Mouse (Mus musculus): ENCODE results near the gene Gm10053. TPM values are rescaled to one million over a fixed set of nuclear protein-coding genes. Genes with fewer than 3 reads are reported as not detected.
"Not testable (repeated sequence)": the region's sequence is repeated elsewhere in the genome, so short reads cannot be mapped to it uniquely, and the experiment has no call there.

Gene Gm10053
- total RNA-seq (2021) = 100 to 1,000 TPM; 523 to 532 TPM
- long read RNA-seq, experiment 1, transcript Gm10053-201 (1 exons, 946 nt) = major isoform, 28 of 28 reads
- long read RNA-seq, experiment 1, partial matches to known transcripts = 0 of 28 reads
- long read RNA-seq, experiment 1, other reads (novel, unspliced or antisense) = 0 of 28 reads
- long read RNA-seq, experiment 2, transcript Gm10053-201 (1 exons, 946 nt) = major isoform, 22 of 22 reads
- long read RNA-seq, experiment 2, partial matches to known transcripts = 0 of 22 reads
- long read RNA-seq, experiment 2, other reads (novel, unspliced or antisense) = 0 of 22 reads

- DNase-seq; intact Hi-C loops (cut with DNase I): not testable (repeated sequence)
Observed at GRCm38 (mm10) chr19:24875129-24875870, at the start of gene Gm10053. Gm10053 (plus strand) TSS chr19:24875686.

GRCm38 (mm10) chr19:24842080-24842479 is 33.4 kb upstream of the Gm10053 start:
- no peak for DNase-seq
- intact Hi-C loops (cut with DNase I) = no loop called here

DNA sequence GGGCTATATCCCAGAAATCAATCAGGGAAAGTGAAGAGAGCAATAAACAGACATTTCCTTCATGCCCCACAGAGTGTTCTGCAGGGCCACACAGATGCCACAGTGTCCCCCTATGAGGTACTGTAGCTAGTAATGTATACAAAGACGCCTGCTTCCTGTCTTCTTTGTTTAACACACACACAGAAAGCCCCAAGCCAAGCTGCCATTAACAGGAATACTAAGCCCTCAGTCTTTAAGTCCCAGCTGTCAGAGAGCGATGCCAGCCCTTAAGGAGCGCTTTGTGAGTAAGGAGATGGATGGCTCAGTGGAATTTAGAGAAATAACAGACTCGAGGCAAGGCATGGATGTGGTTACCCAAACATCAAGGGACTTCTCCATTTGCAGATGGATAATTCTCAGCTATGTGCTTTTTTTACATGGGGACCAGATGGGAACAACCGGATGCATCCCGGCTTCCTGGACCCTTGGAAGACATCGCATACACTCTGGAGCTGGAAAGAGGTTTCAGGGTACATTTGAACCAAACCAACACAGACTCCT is 30.4 kb upstream of the Gm10053 start:
- no peak for DNase-seq
- intact Hi-C loops (cut with DNase I) = no loop called here

- intact Hi-C loops (cut with DNase I) = no loop called here
- DNase-seq = no peak
Observed at GRCm38 (mm10) chr19:24848345-24848744, 27.1 kb upstream of the Gm10053 start.

GRCm38 (mm10) chr19:24848844-24849243 is 26.6 kb upstream of the Gm10053 start:
- intact Hi-C loops (cut with DNase I) = no loop called here
- no peak for DNase-seq

DNA sequence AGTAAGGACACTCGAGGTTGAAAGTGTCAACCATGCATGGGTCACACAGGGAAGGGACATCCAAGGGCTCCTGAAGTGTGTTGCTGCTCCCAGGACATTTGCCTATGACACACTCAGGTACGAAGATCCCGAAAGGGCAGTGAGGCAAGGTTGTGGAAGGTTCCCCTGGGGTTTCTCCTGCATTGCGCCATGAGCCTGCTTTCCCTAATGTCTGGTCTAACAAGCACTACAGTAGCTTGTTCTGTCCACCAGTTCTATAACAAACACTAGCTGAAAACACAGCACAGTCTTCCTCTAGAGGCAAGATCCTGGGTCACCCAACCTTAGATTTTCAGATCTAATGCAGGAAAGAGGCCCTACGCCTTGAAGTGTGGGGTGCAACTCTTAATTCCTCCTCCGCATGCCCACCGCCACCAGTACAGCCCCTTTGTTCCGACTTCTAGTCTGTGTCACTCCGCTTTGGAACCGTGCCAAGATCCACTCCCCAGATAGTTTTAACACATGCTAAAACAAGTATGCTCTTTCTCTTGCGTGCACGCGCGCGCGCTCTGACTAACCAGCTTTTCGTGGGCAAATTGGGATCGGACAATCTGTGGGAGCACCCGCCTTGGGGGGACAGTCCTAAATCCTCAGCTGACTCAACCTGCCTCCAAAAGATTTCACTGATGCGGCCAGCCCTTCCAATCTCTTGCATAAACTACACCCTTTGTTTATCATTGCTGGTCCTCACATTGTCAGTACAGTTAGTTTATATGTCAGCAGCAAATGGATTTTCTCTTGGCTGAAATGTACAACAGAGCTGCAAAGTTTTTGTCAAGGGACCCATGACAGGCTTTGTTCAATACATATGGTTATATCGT is 23.8 kb upstream of the Gm10053 start:
- intact Hi-C loops (cut with DNase I) = no loop called here
- peak; percentile 26 to 46 for DNase-seq

GRCm38 (mm10) chr19:24861276-24861611 is 14.2 kb upstream of the Gm10053 start:
- intact Hi-C loops (cut with DNase I) = no loop called here

GRCm38 (mm10) chr19:24861612-24862451 is 13.7 kb upstream of the Gm10053 start, which contains the start of gene Pgm5:
Pgm5 (minus strand) TSS chr19:24861855.
- peak; percentile 19 to 32 for DNase-seq
- intact Hi-C loops (cut with DNase I) = no loop called here

More at GRCm38 (mm10) chr19:24861276-24861611, 14.2 kb upstream of the Gm10053 start:
- DNase-seq = no peak

GRCm38 (mm10) chr19:24865436-24865835 is 10.1 kb upstream of the Gm10053 start:
- no peak for DNase-seq
- intact Hi-C loops (cut with DNase I) = loop anchor here (5.0 kb wide), 1 partner anchor 158 kb away; no protein-coding TSS in a partner anchor

DNA sequence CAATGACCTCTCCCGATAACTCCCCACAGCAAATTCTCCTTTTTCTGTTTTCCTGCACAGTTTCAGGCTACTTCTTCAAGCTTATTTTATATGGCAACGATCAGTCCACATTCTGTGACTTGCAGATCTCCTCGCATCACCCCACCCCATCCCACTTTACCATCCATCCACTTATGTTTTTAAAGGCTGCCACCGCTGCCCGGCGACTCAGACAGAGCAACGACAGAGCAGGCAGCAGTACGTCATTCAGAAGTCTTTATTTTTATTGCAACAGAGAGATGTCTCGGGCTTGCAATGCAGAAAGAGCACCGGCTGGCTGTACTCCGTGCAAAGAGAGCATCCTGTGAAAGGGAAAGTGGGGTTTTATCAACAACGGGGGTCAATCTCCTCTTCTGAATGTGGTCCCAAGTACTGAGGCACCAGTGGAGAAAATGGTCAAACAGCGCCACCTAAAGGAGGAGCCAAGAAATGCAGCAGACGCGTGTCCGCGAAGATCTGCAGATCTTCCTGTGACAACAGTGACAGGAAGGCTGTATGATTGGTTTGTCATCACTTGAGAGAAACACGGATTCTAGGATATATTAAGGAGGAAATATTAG is 4.3 kb upstream of the Gm10053 start:
- peak; percentile 47 to 59 for DNase-seq
- intact Hi-C loops (cut with DNase I) = loop anchor here (5.0 kb wide), 1 partner anchor 569 kb away; no protein-coding TSS in a partner anchor

DNA sequence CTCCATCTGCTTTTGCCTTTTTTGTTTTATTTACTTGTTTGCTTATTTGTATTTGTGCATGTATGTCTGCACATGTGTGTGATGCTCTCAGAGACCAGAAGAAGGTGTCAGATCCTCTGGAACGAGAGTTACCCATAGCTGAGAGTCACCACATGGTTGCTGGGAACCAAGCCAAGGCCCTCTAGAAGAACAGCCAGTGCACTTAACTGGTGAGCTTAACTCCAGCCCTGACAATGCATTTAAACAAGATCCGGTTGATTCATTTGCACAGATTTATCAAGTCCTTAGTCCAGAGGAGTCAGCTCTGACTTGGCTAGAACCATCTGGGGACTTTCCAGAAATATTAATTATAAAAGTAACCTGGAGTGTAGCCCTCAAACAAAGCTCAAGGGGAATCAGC is 1.6 kb upstream of the Gm10053 start:
- intact Hi-C loops (cut with DNase I) = loop anchor here (2.0 to 5.0 kb wide), 2 partner anchors 253 to 572 kb away; no protein-coding TSS in a partner anchor
- DNase-seq = no peak

DNA sequence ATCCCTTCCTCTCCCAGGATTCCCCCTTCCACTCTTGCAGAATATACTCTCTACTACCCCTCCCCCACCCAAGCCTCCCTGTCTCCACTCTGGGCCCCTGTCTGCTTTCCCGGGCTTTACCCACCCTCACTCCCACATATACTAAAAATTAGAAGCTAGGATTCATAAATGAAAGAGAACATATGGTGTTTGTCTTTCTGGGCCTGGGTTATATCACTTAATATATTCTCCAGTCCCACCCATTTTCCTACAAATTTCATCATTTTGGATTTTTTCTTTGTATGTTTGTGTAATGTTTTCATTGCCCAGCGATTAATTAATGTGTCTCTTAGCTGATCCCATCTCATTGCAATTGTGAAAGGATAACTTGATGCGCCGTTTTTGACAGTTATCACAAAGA is 5.8 kb downstream of the Gm10053 start:
- intact Hi-C loops (cut with DNase I) = no loop called here
- no peak for DNase-seq

- DNase-seq = no peak
- intact Hi-C loops (cut with DNase I) = loop anchor here (5.0 kb wide), 1 partner anchor 583 kb away; no protein-coding TSS in a partner anchor
Observed at GRCm38 (mm10) chr19:24885504-24885903, 10.0 kb downstream of the Gm10053 start.

DNA sequence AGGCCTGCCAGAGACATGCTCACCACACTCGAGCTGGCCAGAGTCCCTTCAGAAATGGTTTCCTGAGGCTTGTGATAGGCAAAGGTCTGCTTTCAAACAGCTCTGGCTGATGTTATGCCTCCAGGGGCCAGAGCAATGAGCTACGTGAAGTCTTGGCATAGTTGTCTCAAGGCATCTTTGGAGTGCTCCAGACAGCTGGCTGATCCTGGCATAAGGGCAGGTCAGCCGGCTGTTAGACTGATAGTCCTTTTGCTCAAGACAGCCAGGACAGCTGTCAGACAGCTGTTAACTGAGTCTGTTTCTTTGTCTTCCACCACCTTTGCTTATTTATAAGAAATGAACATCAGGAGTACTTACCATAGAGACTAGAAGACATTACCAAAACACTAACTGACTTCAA is 11.4 kb downstream of the Gm10053 start:
- DNase-seq = no peak
- intact Hi-C loops (cut with DNase I) = loop anchor here (5.0 kb wide), 1 partner anchor 585 kb away; no protein-coding TSS in a partner anchor

- no peak for DNase-seq
- intact Hi-C loops (cut with DNase I) = no loop called here
Observed at GRCm38 (mm10) chr19:24896536-24896935, 21.1 kb downstream of the Gm10053 start.

DNA sequence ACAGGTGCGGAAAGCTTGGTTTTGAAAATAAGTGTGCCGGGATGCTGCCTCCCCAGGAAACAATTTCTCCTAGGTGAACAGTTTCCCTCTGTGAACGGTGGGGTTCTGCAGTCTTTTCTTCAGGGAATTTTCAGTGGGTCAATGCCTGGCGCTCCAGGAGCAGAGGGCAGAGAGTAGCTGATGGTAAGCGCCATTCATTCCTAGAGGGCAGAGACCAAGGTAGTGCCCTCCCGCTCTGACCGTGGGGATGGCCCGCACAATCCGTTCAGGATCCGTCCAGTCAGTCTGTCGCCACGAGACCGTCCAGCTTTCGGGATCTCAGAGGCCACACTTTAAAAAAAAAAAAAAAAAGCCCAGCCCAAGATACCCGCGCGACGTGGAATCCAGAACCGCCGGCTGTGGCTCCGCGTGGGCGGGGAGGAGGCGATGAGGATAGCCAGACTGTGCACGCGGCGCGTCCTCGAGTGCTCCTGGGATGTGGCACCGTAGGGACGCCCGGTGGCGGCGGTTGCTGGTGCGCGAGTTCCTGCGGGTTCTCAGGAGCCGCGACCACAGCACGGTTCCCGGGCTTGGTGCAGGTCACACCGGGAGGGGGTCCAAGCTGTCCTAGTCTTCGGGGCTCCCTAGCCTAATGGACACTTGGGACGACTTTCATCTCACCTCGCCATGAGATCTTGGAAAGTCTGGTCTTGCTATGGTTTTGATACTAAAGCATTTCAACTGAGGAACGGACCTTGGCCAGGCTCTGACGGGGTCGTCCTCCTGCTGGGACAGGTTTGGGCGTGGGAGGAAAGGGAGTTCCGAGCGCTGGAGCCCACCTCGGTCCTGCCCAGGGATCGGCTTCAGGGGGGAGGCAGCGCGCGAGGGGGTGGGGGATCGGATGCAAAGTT is 21.8 kb downstream of the Gm10053 start:
- intact Hi-C loops (cut with DNase I) = no loop called here

DNA sequence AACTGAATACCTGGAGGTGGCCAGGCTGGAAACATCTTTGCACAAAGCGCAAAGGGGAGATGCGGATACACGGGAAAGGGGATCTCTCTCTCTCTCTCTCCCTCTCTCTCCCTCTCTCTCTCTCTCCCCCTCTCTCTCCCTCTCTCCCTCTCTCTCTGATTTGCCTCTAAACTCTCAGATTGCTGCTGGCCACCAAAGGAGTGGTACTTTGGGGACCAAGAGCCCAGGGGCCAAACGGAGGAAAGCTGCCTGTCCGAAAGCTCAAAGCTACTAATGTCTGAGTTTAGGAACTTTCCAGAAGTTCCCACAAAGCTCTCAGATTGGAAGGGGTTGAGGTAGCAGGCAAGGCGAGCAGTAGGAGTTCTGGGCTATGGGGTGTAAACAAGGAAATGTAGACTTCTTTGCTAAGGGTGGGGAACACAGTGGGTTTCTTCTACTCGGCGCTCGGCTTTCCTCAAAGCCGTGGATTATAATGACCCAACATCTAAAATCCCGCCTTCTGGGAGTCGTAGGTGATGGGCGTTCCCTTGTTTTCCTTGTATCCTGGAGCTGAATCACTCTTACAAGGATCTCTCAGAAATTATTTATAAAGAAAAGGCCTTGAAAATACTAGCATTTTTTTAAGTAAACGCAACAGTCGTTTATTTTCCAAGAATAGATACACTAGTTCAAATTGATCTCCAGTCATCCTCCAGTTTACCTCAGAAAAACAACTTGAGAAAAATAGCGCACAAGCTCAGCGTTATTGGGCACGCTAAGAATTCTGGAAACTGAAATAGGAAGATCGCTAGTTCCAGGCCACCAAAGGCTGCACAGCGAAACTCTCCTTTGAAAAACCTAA is 22.6 kb downstream of the Gm10053 start:
- intact Hi-C loops (cut with DNase I) = no loop called here
- DNase-seq = no peak

More for the DNA sequence above, 21.8 kb downstream of the Gm10053 start:
- DNase-seq = no peak

Data from gastrocnemius, postnatal 36 days (tissue).